Mouse (Mus musculus) intestine, embryonic 16.5 days (tissue): ENCODE measurements around the gene Diaph2. TPM values are rescaled to one million over a fixed set of nuclear protein-coding genes. Genes with fewer than 3 reads are reported as not detected.
A peak's percentile ranks its signal among the peaks of the same experiment; 100 is the strongest.
"Not testable (repeated sequence)": the region's sequence is repeated elsewhere in the genome, so short reads cannot be mapped to it uniquely, and the experiment has no call there.

Source experiments
- ATAC-seq: fragments of 200-750 bp; cut with Nextera tagmentation; 2 replicates; pipeline ENCODE4 v1.8.0; 2017; ENCODE audit warnings: moderate TSS enrichment, moderate library complexity
- H3K27ac ChIP-seq: fragments of 300-500 bp; sonication (generic); 2 replicates; pipeline ENCODE4 v1.5.1; 2014; ENCODE audit warnings: mild to moderate bottlenecking, low read length
- H3K27me3 ChIP-seq: fragments of 300-500 bp; sonication (generic); replicated peaks from 2 replicates; pipeline ENCODE4 v1.6.1; 2014; ENCODE audit warnings: low read length, control low read depth, mixed read lengths; ENCODE audit not compliant: control insufficient read depth, insufficient read depth
- H3K36me3 ChIP-seq: fragments of 300-500 bp; sonication (generic); 2 replicates; pipeline ENCODE4 v1.6.1; 2014; ENCODE audit warnings: low read length, control low read depth; ENCODE audit not compliant: control insufficient read depth, insufficient read depth
- H3K4me1 ChIP-seq: fragments of 300-500 bp; sonication (generic); 2 replicates; pipeline ENCODE4 v1.6.1; 2014; ENCODE audit warnings: low read length, control low read depth, mixed read lengths; ENCODE audit not compliant: control insufficient read depth, insufficient read depth
- H3K4me2 ChIP-seq: fragments of 300-500 bp; sonication (generic); 2 replicates; pipeline ENCODE4 v1.6.1; 2014; ENCODE audit warnings: low read depth, low read length, control low read depth
- H3K4me3 ChIP-seq: fragments of 300-500 bp; sonication (generic); 2 replicates; pipeline ENCODE4 v1.5.1; 2014; ENCODE audit warnings: mild to moderate bottlenecking, low read length
- H3K9ac ChIP-seq: fragments of 300-500 bp; sonication (generic); 2 replicates; pipeline ENCODE4 v1.6.1; 2014; ENCODE audit warnings: low read depth, low read length
- H3K9me3 ChIP-seq: fragments of 300-500 bp; sonication (generic); 2 replicates; pipeline ENCODE4 v1.6.1; 2016; ENCODE audit warnings: low read length, control low read depth; ENCODE audit not compliant: control insufficient read depth
- WGBS: fragments of 180-500 bp; shearing (Covaris S2); extraction: QIAGEN DNeasy Blood & Tissue Kit; methylation state at CpG from one replicate; pipeline ENCODE4 v1.1.7; 2014; 5-methylcytosine and 5-hydroxymethylcytosine counted together
- polyA plus RNA-seq: library from polyadenylated mRNA; unstranded; fragments of >200 nt; fragmentation: Nextera tagmentation; extraction: Ambion mirVana; gene quantifications from 2 replicates; pipeline ENCODE4 v1.2.1, GENCODE M21; 2015

The Diaph2 gene
- polyA plus RNA-seq, 1 experiment from 2014 or later, result 2.4 TPM

DNA sequence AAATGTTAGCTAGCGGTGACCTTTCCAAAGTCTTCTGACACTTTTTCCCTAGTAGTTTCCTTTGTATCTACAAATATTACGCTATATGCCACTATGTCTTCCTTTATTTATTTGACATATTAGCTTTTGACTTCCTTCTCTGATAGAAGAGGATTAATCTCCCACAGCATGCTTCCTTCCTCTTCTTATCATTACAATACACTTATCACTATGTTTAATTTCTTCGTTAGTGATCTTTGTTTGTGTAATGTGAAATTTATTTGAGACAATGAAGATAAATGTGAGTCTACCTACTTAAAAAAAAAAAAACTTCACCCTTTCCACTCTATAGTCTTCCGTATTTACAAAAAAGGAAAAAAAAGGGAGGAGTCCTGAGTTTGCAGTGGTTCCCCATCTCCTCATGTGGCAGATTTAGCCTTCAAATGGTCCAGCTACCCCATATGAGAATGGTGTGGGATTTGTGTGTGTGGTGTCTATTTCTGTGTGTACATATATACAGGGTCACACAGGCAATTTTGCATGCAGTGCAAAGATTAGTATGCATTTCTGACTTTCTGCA lies 27.9 kb downstream of the Diaph2 start:
- no peak overlapping the region for H3K27ac ChIP-seq
- no peaks in the 10 kb centered on the region for H3K4me1 ChIP-seq
- H3K27me3 ChIP-seq, result no peaks in the 10 kb centered on the region
- no peaks in the 10 kb centered on the region for H3K9me3 ChIP-seq
- no peak overlapping the region for H3K4me3 ChIP-seq
- 81% methylated on average over 4 of the region's 4 CpGs for WGBS
- no peak for ATAC-seq
- H3K9ac ChIP-seq, result no peak overlapping the region
- H3K4me2 ChIP-seq, result no peak overlapping the region
- H3K36me3 ChIP-seq, result no peaks in the 10 kb centered on the region

DNA sequence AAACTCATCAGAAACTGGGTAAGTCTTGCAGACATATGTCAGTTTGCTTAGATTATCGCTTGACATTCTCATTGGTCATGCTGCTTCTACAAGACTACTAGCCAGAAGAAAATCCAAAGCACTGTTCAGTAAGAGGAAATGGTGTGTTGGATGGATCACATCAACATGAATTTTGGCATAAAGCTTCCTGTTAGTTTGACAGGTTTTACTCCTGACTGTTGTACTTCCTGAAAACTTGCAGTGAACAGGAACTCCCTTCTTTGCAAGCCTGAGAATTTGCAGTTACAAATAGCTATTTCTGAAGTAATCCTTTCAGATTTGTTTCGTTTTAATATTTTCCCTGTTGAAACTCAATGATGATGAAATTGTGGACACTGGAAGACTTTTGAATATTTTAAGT lies 32.3 kb downstream of the Diaph2 start:
- H3K4me2 ChIP-seq, result no peak overlapping the region
- ATAC-seq, result no peak
- 80% methylated on average over 2 of the region's 2 CpGs for WGBS
- H3K27ac ChIP-seq, result no peak overlapping the region
- no peaks in the 10 kb centered on the region for H3K36me3 ChIP-seq
- no peak overlapping the region for H3K9ac ChIP-seq
- H3K4me1 ChIP-seq, result no peaks in the 10 kb centered on the region
- H3K4me3 ChIP-seq, result no peak overlapping the region
- no peaks in the 10 kb centered on the region for H3K27me3 ChIP-seq
- H3K9me3 ChIP-seq, result no peaks in the 10 kb centered on the region

DNA sequence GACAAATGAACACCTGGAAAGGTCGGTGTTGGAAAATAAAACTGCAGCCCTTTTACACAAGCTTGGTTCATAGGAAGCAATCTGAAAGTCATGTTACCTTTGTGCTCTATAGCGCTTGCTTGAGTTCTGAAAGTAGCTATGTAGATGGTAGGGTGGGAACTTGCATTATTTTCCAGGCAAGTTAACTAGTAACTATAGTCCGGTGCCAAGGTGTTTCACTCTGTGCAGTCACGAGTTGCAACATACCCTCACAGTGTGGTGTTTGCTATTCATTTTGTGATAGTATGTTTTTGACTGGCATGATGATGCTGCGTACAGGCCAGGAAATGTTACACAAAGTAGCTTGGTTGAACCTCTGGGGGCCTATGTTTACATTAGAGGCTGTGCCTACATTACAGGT lies 34.5 kb downstream of the Diaph2 start:
- H3K4me2 ChIP-seq, result no peak overlapping the region
- H3K36me3 ChIP-seq, result no peaks in the 10 kb centered on the region
- no peak overlapping the region for H3K9ac ChIP-seq
- no peaks in the 10 kb centered on the region for H3K9me3 ChIP-seq
- H3K4me3 ChIP-seq, result no peak overlapping the region
- ATAC-seq, result 0 out of 2 replicates have a peak, but pooled peaks have one; percentile 64
- no peaks in the 10 kb centered on the region for H3K27me3 ChIP-seq
- WGBS, result 79% methylated on average over 5 of the region's 5 CpGs
- no peaks in the 10 kb centered on the region for H3K4me1 ChIP-seq
- no peak overlapping the region for H3K27ac ChIP-seq

DNA sequence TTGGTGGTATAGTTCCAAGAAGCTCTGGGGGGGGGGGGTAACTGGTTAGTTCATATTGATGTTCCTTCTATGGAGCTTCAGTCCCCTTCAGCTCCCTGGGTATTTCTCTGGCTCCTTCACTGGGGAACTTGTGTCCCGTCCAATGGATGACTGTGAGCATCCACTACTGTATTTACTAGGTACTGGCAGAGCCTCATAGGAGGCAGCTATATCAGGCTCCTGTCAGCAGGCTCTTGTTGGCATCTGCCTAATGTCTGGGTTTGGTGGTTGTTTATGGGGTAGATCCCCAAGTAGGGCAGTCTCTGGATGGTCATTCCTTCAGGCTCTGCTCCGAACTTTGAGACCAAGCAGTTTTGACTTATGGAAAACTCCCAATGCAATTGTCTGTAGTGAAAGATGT lies 50.4 kb downstream of the Diaph2 start:
- not testable (repeated sequence) for H3K4me2 ChIP-seq, H3K36me3 ChIP-seq, H3K4me3 ChIP-seq, ATAC-seq, H3K27ac ChIP-seq, H3K9ac ChIP-seq, H3K27me3 ChIP-seq, H3K4me1 ChIP-seq, H3K9me3 ChIP-seq
- WGBS, result 82% methylated on average over 2 of the region's 2 CpGs

DNA sequence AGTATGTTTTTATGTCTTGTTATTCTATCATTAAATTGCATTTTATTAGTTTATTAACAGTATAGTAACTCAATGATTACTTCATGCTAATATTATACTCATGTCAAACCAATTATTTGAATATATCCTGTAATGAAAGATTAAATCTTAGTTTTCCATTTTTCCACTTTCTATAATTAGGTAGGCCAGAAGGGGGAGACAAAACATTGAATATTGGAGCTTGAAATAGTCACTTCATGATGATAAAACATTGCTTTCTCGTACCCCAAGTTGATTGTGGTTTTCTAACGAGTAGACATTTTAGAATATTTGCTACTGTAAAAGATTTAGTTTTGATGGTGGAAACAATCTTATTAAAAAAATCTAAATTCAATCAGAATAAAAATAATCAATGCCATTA lies 82.4 kb downstream of the Diaph2 start:
- 53% methylated on average over 2 of the region's 2 CpGs for WGBS
- Histone ChIP-seq H3K9me3 (no peaks in the 10 kb centered on the region), H3K4me3 (no peak overlapping the region), H3K4me1 (no peaks in the 10 kb centered on the region), H3K4me2 (no peak overlapping the region), H3K36me3 (no peaks in the 10 kb centered on the region), H3K9ac (no peak overlapping the region), H3K27me3 (no peaks in the 10 kb centered on the region), H3K27ac (no peak overlapping the region)
- ATAC-seq, result no peak

DNA sequence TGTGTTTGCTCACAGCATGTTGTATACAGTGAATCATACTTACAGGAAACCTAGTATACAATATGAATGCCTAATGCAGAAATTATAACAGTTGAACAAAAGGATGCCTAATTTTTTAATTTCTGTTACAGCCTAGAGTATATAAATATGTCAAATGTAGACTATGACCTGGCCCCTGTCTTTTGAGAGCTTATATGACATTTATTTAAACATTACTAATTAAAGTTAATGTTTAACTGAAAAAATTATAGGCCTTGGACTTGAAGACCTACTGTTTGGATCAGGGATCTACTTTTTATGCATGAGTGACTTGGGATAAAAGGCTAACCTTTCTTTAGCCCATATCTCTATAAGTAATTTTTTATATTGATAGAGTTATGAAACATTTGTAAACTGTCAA lies 84.3 kb downstream of the Diaph2 start:
- H3K36me3 ChIP-seq, result no peaks in the 10 kb centered on the region
- no peaks in the 10 kb centered on the region for H3K4me1 ChIP-seq
- H3K9ac ChIP-seq, result no peak overlapping the region
- no peak overlapping the region for H3K4me3 ChIP-seq
- H3K27me3 ChIP-seq, result no peaks in the 10 kb centered on the region
- no peak overlapping the region for H3K27ac ChIP-seq
- ATAC-seq, result peak; percentile 76; the same call in 1 of the 2 replicates
- no peak overlapping the region for H3K4me2 ChIP-seq
- no peaks in the 10 kb centered on the region for H3K9me3 ChIP-seq

DNA sequence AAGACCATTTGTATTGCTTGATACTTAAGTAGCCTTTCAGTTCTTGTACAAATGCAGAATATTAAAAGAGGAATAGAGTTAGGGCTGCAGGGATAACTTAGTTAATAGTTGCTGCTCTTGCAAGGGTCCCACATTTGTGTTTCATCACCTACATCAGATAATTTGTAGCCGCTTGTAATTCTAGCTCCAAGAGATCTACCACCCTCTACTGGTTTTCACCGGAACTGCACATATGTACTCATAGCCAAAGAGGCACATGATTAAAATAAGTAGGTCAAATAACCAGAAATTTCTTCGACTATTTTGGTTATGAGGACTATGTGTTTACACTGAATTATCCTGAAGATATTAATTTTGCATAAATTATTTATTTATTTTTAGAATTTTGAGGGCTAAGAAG lies 134.9 kb downstream of the Diaph2 start:
- no peak overlapping the region for H3K4me2 ChIP-seq
- WGBS, result 17% methylated on average over 3 of the region's 3 CpGs

DNA sequence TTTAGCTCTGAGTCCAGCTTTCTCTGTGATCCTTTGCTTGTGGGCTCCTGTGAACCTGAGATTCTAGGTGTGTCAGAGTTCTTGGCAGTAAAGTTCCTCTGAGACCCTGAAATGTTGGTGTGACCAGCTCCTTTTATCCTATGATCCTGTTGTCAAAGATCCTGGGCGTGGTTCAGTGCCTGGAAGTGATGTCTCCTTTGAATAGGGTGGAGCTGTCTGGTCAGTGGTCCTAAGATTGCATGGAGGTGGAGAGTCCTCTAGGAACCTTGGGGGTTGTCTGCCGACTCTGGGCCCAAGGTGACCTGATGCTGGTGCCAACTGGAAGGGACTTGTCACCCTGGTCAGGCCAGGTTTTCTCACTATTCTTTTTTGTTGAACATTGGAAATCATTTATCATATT lies 176.3 kb downstream of the Diaph2 start:
- H3K4me2 ChIP-seq, result no peak overlapping the region
- 96% methylated on average over 2 of the region's 2 CpGs for WGBS
- ATAC-seq, result no peak

More for the DNA sequence above, 134.9 kb downstream of the Diaph2 start:
- no peaks in the 10 kb centered on the region for H3K27me3 ChIP-seq
- H3K9ac ChIP-seq, result no peak overlapping the region
- no peak overlapping the region for H3K4me3 ChIP-seq
- no peaks in the 10 kb centered on the region for H3K4me1 ChIP-seq
- no peaks in the 10 kb centered on the region for H3K36me3 ChIP-seq
- ATAC-seq, result no peak
- H3K9me3 ChIP-seq, result no peaks in the 10 kb centered on the region
- H3K27ac ChIP-seq, result no peak overlapping the region

DNA sequence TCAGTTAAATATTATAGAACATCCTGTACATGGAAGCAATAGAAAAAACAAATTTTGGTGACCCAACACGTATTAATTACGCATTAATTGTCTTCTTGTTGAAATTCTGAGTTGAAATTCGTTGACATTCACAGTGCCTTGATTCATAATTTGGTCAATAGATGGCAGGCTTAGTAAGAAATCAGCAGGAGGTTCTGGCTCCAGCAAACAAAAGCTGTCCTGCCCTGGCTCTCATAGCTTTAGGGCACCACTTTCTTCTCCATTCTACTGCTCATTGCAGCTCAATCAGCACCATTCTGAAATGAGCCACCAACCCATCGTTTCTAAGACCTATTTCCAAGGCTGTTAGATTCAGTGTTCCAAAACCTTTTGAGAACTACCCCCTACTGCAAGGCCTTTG lies 225.3 kb downstream of the Diaph2 start:
- no peaks in the 10 kb centered on the region for H3K27me3 ChIP-seq
- no peak overlapping the region for H3K9ac ChIP-seq
- WGBS, result 69% methylated on average over 4 of the region's 4 CpGs
- ATAC-seq, result no peak
- H3K9me3 ChIP-seq, result no peaks in the 10 kb centered on the region
- H3K36me3 ChIP-seq, result no peaks in the 10 kb centered on the region
- no peak overlapping the region for H3K4me2 ChIP-seq
- H3K4me1 ChIP-seq, result no peaks in the 10 kb centered on the region
- no peak overlapping the region for H3K27ac ChIP-seq
- no peak overlapping the region for H3K4me3 ChIP-seq

More for the DNA sequence above, 176.3 kb downstream of the Diaph2 start:
- no peaks in the 10 kb centered on the region for H3K36me3 ChIP-seq
- H3K27me3 ChIP-seq, result no peaks in the 10 kb centered on the region
- H3K4me3 ChIP-seq, result no peak overlapping the region
- no peak overlapping the region for H3K27ac ChIP-seq
- H3K9ac ChIP-seq, result no peak overlapping the region
- H3K4me1 ChIP-seq, result no peaks in the 10 kb centered on the region
- H3K9me3 ChIP-seq, result no peaks in the 10 kb centered on the region

DNA sequence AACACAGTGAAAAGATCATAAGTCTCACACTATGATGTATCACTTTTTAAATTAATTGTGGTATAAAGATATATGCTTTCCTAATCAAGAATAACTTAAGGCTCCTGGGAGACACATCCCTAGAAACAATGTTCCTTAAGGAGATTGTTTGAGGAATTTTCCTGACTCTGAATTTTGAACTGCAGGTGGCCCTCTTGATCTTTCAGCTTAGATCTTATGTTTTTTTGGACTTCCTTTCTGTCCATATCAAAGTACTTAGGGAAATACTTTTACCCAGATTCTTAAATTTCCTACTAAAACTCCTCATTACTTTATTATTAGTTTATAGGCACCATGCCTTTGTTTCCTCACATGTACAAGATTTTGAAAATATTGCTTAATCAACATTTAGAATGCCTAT lies 258.7 kb downstream of the Diaph2 start:
- Histone ChIP-seq H3K27ac (no peak overlapping the region), H3K4me3 (no peak overlapping the region), H3K9ac (no peak overlapping the region), H3K36me3 (no peaks in the 10 kb centered on the region), H3K4me1 (no peaks in the 10 kb centered on the region), H3K4me2 (no peak overlapping the region), H3K9me3 (no peaks in the 10 kb centered on the region), H3K27me3 (no peaks in the 10 kb centered on the region)
- no peak for ATAC-seq
